Mouse (Mus musculus): Measurements from ENCODE around the gene Tagln2. TPM values are rescaled to one million over a fixed set of nuclear protein-coding genes. Genes with fewer than 3 reads are reported as not detected.

Tagln2 gene
- total and polyA plus RNA-seq, 2 experiments from 2014 or later = 203 to 235 TPM

GRCm38 (mm10) chr1:172485821-172486220 is 14.0 kb upstream of the Tagln2 start:
- DNase-seq (ENCODE audit: low spot score) = no peak
- Histone ChIP-seq H3K4me2 (ENCODE audit: low read depth, low read length) (no peak overlapping the region), H3K27me3 (ENCODE audit: control insufficient read depth, insufficient read depth, low read length) (peaks cover 8% of the 10 kb centered on the region; the same call in 1 of the 2 replicates), H3K9me3 (replicated peaks; ENCODE audit: control insufficient read depth, low read length) (no peaks in the 10 kb centered on the region), H3K4me3 (ENCODE audit: low read depth, low read length) (no peak overlapping the region), H3K9ac (replicated peaks; ENCODE audit: low read depth, low read length) (no peak overlapping the region), H3K36me3 (replicated peaks; ENCODE audit: control insufficient read depth, insufficient read depth, low read length) (no peaks in the 10 kb centered on the region), H3K27ac (ENCODE audit: low read depth) (no peak overlapping the region), H3K4me1 (ENCODE audit: control insufficient read depth, insufficient read depth) (peaks cover 4% of the 10 kb centered on the region)
- WGBS = 62% methylated on average over 6 of the region's 6 CpGs
- TF ChIP-seq CTCF (IDR thresholded peaks at IDR 0.05; ENCODE audit: low read depth) (no peak), EP300 (IDR thresholded peaks at IDR 0.05; ENCODE audit: low read depth) (no peak)
- no peak for ATAC-seq (ENCODE audit: insufficient read depth, low read depth)

GRCm38 (mm10) chr1:172486236-172486635 is 13.6 kb upstream of the Tagln2 start:
- ATAC-seq (ENCODE audit: insufficient read depth, low read depth) (no peak), DNase-seq (ENCODE audit: low spot score) (no peak)
- Histone ChIP-seq H3K36me3 (replicated peaks; ENCODE audit: control insufficient read depth, insufficient read depth, low read length) (no peaks in the 10 kb centered on the region), H3K27ac (ENCODE audit: low read depth) (no peak overlapping the region), H3K4me3 (ENCODE audit: low read depth, low read length) (no peak overlapping the region), H3K27me3 (ENCODE audit: control insufficient read depth, insufficient read depth, low read length) (peaks cover 8% of the 10 kb centered on the region; the same call in 1 of the 2 replicates), H3K9me3 (replicated peaks; ENCODE audit: control insufficient read depth, low read length) (no peaks in the 10 kb centered on the region), H3K4me1 (ENCODE audit: control insufficient read depth, insufficient read depth) (peaks cover 4% of the 10 kb centered on the region), H3K9ac (replicated peaks; ENCODE audit: low read depth, low read length) (no peak overlapping the region), H3K4me2 (ENCODE audit: low read depth, low read length) (no peak overlapping the region)
- no peak for TF ChIP-seq EP300 (IDR thresholded peaks at IDR 0.05; ENCODE audit: low read depth)
- TF ChIP-seq CTCF (IDR thresholded peaks at IDR 0.05; ENCODE audit: low read depth) = no peak
- WGBS = 67% methylated on average over 4 of the region's 4 CpGs

- H3K9me3 ChIP-seq (replicated peaks; ENCODE audit: control insufficient read depth, low read length) = no peaks in the 10 kb centered on the region
- DNase-seq (ENCODE audit: low spot score) (no peak), ATAC-seq (ENCODE audit: insufficient read depth, low read depth) (no peak)
- no peak overlapping the region for H3K4me3 ChIP-seq (ENCODE audit: low read depth, low read length)
- peaks cover 8% of the 10 kb centered on the region; the same call in 1 of the 2 replicates for H3K27me3 ChIP-seq (ENCODE audit: control insufficient read depth, insufficient read depth, low read length)
- no peak for TF ChIP-seq EP300 (IDR thresholded peaks at IDR 0.05; ENCODE audit: low read depth)
- no peak for TF ChIP-seq CTCF (IDR thresholded peaks at IDR 0.05; ENCODE audit: low read depth)
- no peaks in the 10 kb centered on the region for H3K36me3 ChIP-seq (replicated peaks; ENCODE audit: control insufficient read depth, insufficient read depth, low read length)
- H3K4me1 ChIP-seq (ENCODE audit: control insufficient read depth, insufficient read depth) = peaks cover 4% of the 10 kb centered on the region
- 81% methylated on average over 5 of the region's 5 CpGs for WGBS
- no peak overlapping the region for H3K9ac ChIP-seq (replicated peaks; ENCODE audit: low read depth, low read length)
- no peak overlapping the region for H3K4me2 ChIP-seq (ENCODE audit: low read depth, low read length)
- H3K27ac ChIP-seq (ENCODE audit: low read depth) = no peak overlapping the region
Measured at GRCm38 (mm10) chr1:172486651-172487050, 13.2 kb upstream of the Tagln2 start.

GRCm38 (mm10) chr1:172487859-172488258 is 12.0 kb upstream of the Tagln2 start:
- ATAC-seq (ENCODE audit: insufficient read depth, low read depth) (no peak), DNase-seq (ENCODE audit: low spot score) (no peak)
- H3K4me1 ChIP-seq (ENCODE audit: control insufficient read depth, insufficient read depth) = no peaks in the 10 kb centered on the region; the same call in 1 of the 2 replicates
- TF ChIP-seq EP300 (IDR thresholded peaks at IDR 0.05; ENCODE audit: low read depth) (no peak), CTCF (IDR thresholded peaks at IDR 0.05; ENCODE audit: low read depth) (no peak)
- 66% methylated on average over 4 of the region's 4 CpGs for WGBS
- H3K9ac ChIP-seq (replicated peaks; ENCODE audit: low read depth, low read length) = no peak overlapping the region
- H3K36me3 ChIP-seq (replicated peaks; ENCODE audit: control insufficient read depth, insufficient read depth, low read length) = no peaks in the 10 kb centered on the region
- H3K27me3 ChIP-seq (ENCODE audit: control insufficient read depth, insufficient read depth, low read length) = peaks cover 8% of the 10 kb centered on the region; the same call in 1 of the 2 replicates
- no peak overlapping the region for H3K4me3 ChIP-seq (ENCODE audit: low read depth, low read length)
- H3K4me2 ChIP-seq (ENCODE audit: low read depth, low read length) = no peak overlapping the region
- no peaks in the 10 kb centered on the region for H3K9me3 ChIP-seq (replicated peaks; ENCODE audit: control insufficient read depth, low read length)
- H3K27ac ChIP-seq (ENCODE audit: low read depth) = no peak overlapping the region

GRCm38 (mm10) chr1:172488831-172489230 is 11.0 kb upstream of the Tagln2 start:
- Histone ChIP-seq H3K36me3 (replicated peaks; ENCODE audit: control insufficient read depth, insufficient read depth, low read length) (no peaks in the 10 kb centered on the region), H3K4me2 (ENCODE audit: low read depth, low read length) (no peak overlapping the region), H3K4me1 (ENCODE audit: control insufficient read depth, insufficient read depth) (no peaks in the 10 kb centered on the region; the same call in 1 of the 2 replicates), H3K9me3 (replicated peaks; ENCODE audit: control insufficient read depth, low read length) (no peaks in the 10 kb centered on the region), H3K27me3 (ENCODE audit: control insufficient read depth, insufficient read depth, low read length) (peaks cover 8% of the 10 kb centered on the region; the same call in 1 of the 2 replicates), H3K9ac (replicated peaks; ENCODE audit: low read depth, low read length) (no peak overlapping the region), H3K4me3 (ENCODE audit: low read depth, low read length) (no peak overlapping the region), H3K27ac (ENCODE audit: low read depth) (no peak overlapping the region)
- ATAC-seq (ENCODE audit: insufficient read depth, low read depth) = no peak
- DNase-seq (ENCODE audit: low spot score) = no peak
- WGBS = 57% methylated on average over 7 of the region's 7 CpGs
- TF ChIP-seq EP300 (IDR thresholded peaks at IDR 0.05; ENCODE audit: low read depth) = no peak
- no peak for TF ChIP-seq CTCF (IDR thresholded peaks at IDR 0.05; ENCODE audit: low read depth)

Data from heart, postnatal 0 days (tissue).